Mouse (Mus musculus): ENCODE data around the gene Rhox12. TPM values are rescaled to one million over a fixed set of nuclear protein-coding genes. Genes with fewer than 3 reads are reported as not detected.

Gene Rhox12
- total and polyA plus RNA-seq, 3 experiments = not detected

- Histone ChIP-seq H3K4me3 (ENCODE audit: control insufficient read depth in 1 of 2, insufficient read depth in 1 of 2, low read depth in 2 of 2, low read length in 2 of 2) (no peak within 1 kb of the TSS), H3K9ac (ENCODE audit: control insufficient read depth, low read depth, low read length, poor library complexity, severe bottlenecking) (no peak within 1 kb of the TSS), H3K4me1 (ENCODE audit: control insufficient read depth in 1 of 2, insufficient read depth in 2 of 2, low read length in 2 of 2) (no peaks in the 10 kb centered on the region), H3K27me3 (ENCODE audit: control insufficient read depth in 1 of 2, insufficient read depth in 2 of 2, low read length in 2 of 2) (no peaks in the 10 kb centered on the region), H3K36me3 (ENCODE audit: control insufficient read depth in 1 of 2, insufficient read depth in 2 of 2, low read length in 2 of 2) (no peaks in the 10 kb centered on the region), H3K27ac (ENCODE audit: control insufficient read depth, low read depth, low read length) (no peak within 1 kb of the TSS), H3K79me2 (ENCODE audit: control insufficient read depth, insufficient read depth, low read length, poor library complexity) (no peaks in the 10 kb centered on the region), H3K9me3 (replicated peaks; ENCODE audit: insufficient read depth, low read length) (no peaks in the 10 kb centered on the region)
- TF ChIP-seq UBTF (IDR thresholded peaks at IDR 0.05; ENCODE audit: borderline replicate concordance, insufficient read depth, low read depth, low read length) (no peak), POLR2AphosphoS5 (IDR thresholded peaks at IDR 0.05; ENCODE audit: borderline replicate concordance, low read depth, low read length) (no peak), SIN3A (IDR thresholded peaks at IDR 0.05; ENCODE audit: low read length) (no peak), ZMIZ1 (IDR thresholded peaks at IDR 0.05; ENCODE audit: low read depth, low read length) (no peak), GATA1 (IDR thresholded peaks at IDR 0.05; ENCODE audit: low read depth, low read length) (no peak), USF2 (IDR thresholded peaks at IDR 0.05; ENCODE audit: borderline replicate concordance in 1 of 2, insufficient read depth in 1 of 2, low read depth in 1 of 2, low read length in 2 of 2) (no peak), ZNF384 (IDR thresholded peaks at IDR 0.05; ENCODE audit: low read depth, low read length) (no peak), ZC3H11A (IDR thresholded peaks at IDR 0.05; ENCODE audit: low read depth, low read length) (no peak), USF1 (IDR thresholded peaks at IDR 0.05; ENCODE audit: low read depth, low read length) (no peak), CHD1 (IDR thresholded peaks at IDR 0.05; ENCODE audit: low read depth, low read length) (no peak), POLR2A (IDR thresholded peaks at IDR 0.05; ENCODE audit: control insufficient read depth in 1 of 2, insufficient read depth in 1 of 2, low read depth in 1 of 2, low read length in 2 of 2, poor library complexity in 1 of 2) (no peak), BHLHE40 (IDR thresholded peaks at IDR 0.05; ENCODE audit: borderline replicate concordance, low read depth, low read length) (no peak), TAL1 (IDR thresholded peaks at IDR 0.05; ENCODE audit: low read length) (no peak), ZKSCAN1 (IDR thresholded peaks at IDR 0.05; ENCODE audit: low read depth, low read length) (no peak), MAZ (IDR thresholded peaks at IDR 0.05; ENCODE audit: low read depth, low read length) (no peak)
- no peak for DNase-seq (ENCODE audit: low read depth, low spot score)
These were observed 10.3 kb upstream of the Rhox12 start, which contains the start of gene Rhox13 for GRCm38 (mm10) chrX:38120982-38121381. Rhox13 (plus strand) TSS chrX:38121219.

DNA sequence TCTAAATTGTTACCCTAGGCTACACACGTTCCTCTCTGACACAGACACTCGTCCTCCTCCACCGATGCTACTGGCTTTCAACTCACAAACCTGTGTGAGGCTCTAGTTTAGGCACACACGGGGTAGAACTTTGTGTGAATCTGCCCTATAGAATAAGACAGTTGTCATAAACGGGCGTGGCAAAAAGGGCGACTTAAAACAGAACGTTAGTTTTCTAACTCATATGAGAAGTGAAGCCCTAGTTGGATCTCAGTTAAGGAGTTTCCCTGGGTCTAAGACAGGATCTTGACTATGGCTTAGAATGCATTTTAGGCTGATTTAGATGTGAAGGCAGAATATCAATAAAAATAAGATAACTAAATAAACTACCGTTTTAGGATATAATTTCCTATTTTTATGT is 25.7 kb downstream of the Rhox12 start, which contains the start of gene Rhox11:
TSS of gene Rhox11 (minus strand) at position 101 of the 400 bp plus-strand sequence.
- no peaks in the 10 kb centered on the region for H3K79me2 ChIP-seq (ENCODE audit: control insufficient read depth, insufficient read depth, low read length, poor library complexity)
- no peaks in the 10 kb centered on the region for H3K4me1 ChIP-seq (ENCODE audit: control insufficient read depth in 1 of 2, insufficient read depth in 2 of 2, low read length in 2 of 2)
- no peaks in the 10 kb centered on the region for H3K9me3 ChIP-seq (replicated peaks; ENCODE audit: insufficient read depth, low read length)
- no peak for TF ChIP-seq TAL1 (IDR thresholded peaks at IDR 0.05; ENCODE audit: low read length)
- TF ChIP-seq RCOR1 (IDR thresholded peaks at IDR 0.05; ENCODE audit: low read depth, low read length) = no peak
- no peak for TF ChIP-seq E2F4 (IDR thresholded peaks at IDR 0.05; ENCODE audit: borderline replicate concordance, low read depth, low read length)
- no peaks in the 10 kb centered on the region for H3K27me3 ChIP-seq (ENCODE audit: control insufficient read depth in 1 of 2, insufficient read depth in 2 of 2, low read length in 2 of 2)
- no peak within 1 kb of the TSS for H3K27ac ChIP-seq (ENCODE audit: control insufficient read depth, low read depth, low read length)
- DNase-seq (ENCODE audit: low read depth, low spot score) = no peak
- no peak within 1 kb of the TSS for H3K9ac ChIP-seq (ENCODE audit: control insufficient read depth, low read depth, low read length, poor library complexity, severe bottlenecking)
- H3K36me3 ChIP-seq (ENCODE audit: control insufficient read depth in 1 of 2, insufficient read depth in 2 of 2, low read length in 2 of 2) = no peaks in the 10 kb centered on the region
- no peak within 1 kb of the TSS for H3K4me3 ChIP-seq (ENCODE audit: control insufficient read depth in 1 of 2, insufficient read depth in 1 of 2, low read depth in 2 of 2, low read length in 2 of 2)

Data from MEL (cell line).